Mouse (Mus musculus): ENCODE measurements at regions not wholly inside any gene's neighbourhood (a gene's known extent, or its start where the extent isn't known, plus 50 kb on each side); places are given as distances from the start of the nearest gene placed in this dataset.

- H3K9ac ChIP-seq (replicated peaks; ENCODE audit: low read length): no peak overlapping the region
- no peaks in the 10 kb centered on the region for H3K27me3 ChIP-seq (ENCODE audit: control insufficient read depth, insufficient read depth, low read length)
- H3K27ac ChIP-seq (replicated peaks; ENCODE audit: low read depth, low read length): no peak overlapping the region
- H3K4me3 ChIP-seq (ENCODE audit: low read depth, low read length): no peak overlapping the region
- H3K9me3 ChIP-seq (replicated peaks; ENCODE audit: control insufficient read depth, low read length): no peaks in the 10 kb centered on the region
- H3K4me2 ChIP-seq (ENCODE audit: low read depth, low read length): no peak overlapping the region
- no peak for DNase-seq (ENCODE audit: low spot score)
- no peak for ATAC-seq (replicated peaks; ENCODE audit: insufficient number of reproducible peaks, low FRiP score, low TSS enrichment, low read depth)
- 80% methylated on average over 10 of the region's 10 CpGs for WGBS
- no peaks in the 10 kb centered on the region for H3K36me3 ChIP-seq (replicated peaks; ENCODE audit: control insufficient read depth, insufficient read depth, low read depth, low read length)
- H3K4me1 ChIP-seq (ENCODE audit: control insufficient read depth, insufficient read depth, low read length): no peaks in the 10 kb centered on the region
Measured at GRCm38 (mm10) chr10:111111020-111111419, 53.5 kb upstream of the Osbpl8 start.

- DNase-seq (ENCODE audit: low spot score) (peak; percentile 76), ATAC-seq (replicated peaks; ENCODE audit: insufficient number of reproducible peaks, low FRiP score, low TSS enrichment, low read depth) (no peak)
- Histone ChIP-seq H3K4me2 (ENCODE audit: low read depth, low read length) (no peak overlapping the region; the same call in 1 of the 2 replicates), H3K27me3 (ENCODE audit: control insufficient read depth, insufficient read depth, low read length) (no peaks in the 10 kb centered on the region), H3K27ac (replicated peaks; ENCODE audit: low read depth, low read length) (no peak overlapping the region), H3K9ac (replicated peaks; ENCODE audit: low read length) (no peak overlapping the region), H3K4me1 (ENCODE audit: control insufficient read depth, insufficient read depth, low read length) (no peaks in the 10 kb centered on the region), H3K36me3 (replicated peaks; ENCODE audit: control insufficient read depth, insufficient read depth, low read depth, low read length) (no peaks in the 10 kb centered on the region), H3K4me3 (ENCODE audit: low read depth, low read length) (no peak overlapping the region), H3K9me3 (replicated peaks; ENCODE audit: control insufficient read depth, low read length) (no peaks in the 10 kb centered on the region)
- WGBS: 51% methylated on average over 24 of the region's 24 CpGs
Measured at GRCm38 (mm10) chr10:111108658-111109633, 55.6 kb upstream of the Osbpl8 start.

GRCm38 (mm10) chr10:111107852-111108251 is 56.7 kb upstream of the Osbpl8 start:
- Histone ChIP-seq H3K9ac (replicated peaks; ENCODE audit: low read length) (no peak overlapping the region), H3K4me1 (ENCODE audit: control insufficient read depth, insufficient read depth, low read length) (no peaks in the 10 kb centered on the region), H3K9me3 (replicated peaks; ENCODE audit: control insufficient read depth, low read length) (no peaks in the 10 kb centered on the region), H3K4me2 (ENCODE audit: low read depth, low read length) (no peak overlapping the region), H3K4me3 (ENCODE audit: low read depth, low read length) (no peak overlapping the region), H3K27me3 (ENCODE audit: control insufficient read depth, insufficient read depth, low read length) (no peaks in the 10 kb centered on the region), H3K27ac (replicated peaks; ENCODE audit: low read depth, low read length) (no peak overlapping the region), H3K36me3 (replicated peaks; ENCODE audit: control insufficient read depth, insufficient read depth, low read depth, low read length) (no peaks in the 10 kb centered on the region)
- ATAC-seq (replicated peaks; ENCODE audit: insufficient number of reproducible peaks, low FRiP score, low TSS enrichment, low read depth) (no peak), DNase-seq (ENCODE audit: low spot score) (no peak)
- WGBS: 85% methylated on average over 5 of the region's 5 CpGs

GRCm38 (mm10) chr10:111107387-111107786 is 57.2 kb upstream of the Osbpl8 start:
- H3K27ac ChIP-seq (replicated peaks; ENCODE audit: low read depth, low read length): no peak overlapping the region
- ATAC-seq (replicated peaks; ENCODE audit: insufficient number of reproducible peaks, low FRiP score, low TSS enrichment, low read depth) (no peak), DNase-seq (ENCODE audit: low spot score) (peak; percentile 64)
- no peaks in the 10 kb centered on the region for H3K9me3 ChIP-seq (replicated peaks; ENCODE audit: control insufficient read depth, low read length)
- 75% methylated on average over 7 of the region's 7 CpGs for WGBS
- no peak overlapping the region for H3K9ac ChIP-seq (replicated peaks; ENCODE audit: low read length)
- H3K4me1 ChIP-seq (ENCODE audit: control insufficient read depth, insufficient read depth, low read length): no peaks in the 10 kb centered on the region
- no peak overlapping the region for H3K4me2 ChIP-seq (ENCODE audit: low read depth, low read length)
- no peak overlapping the region for H3K4me3 ChIP-seq (ENCODE audit: low read depth, low read length)
- no peaks in the 10 kb centered on the region for H3K36me3 ChIP-seq (replicated peaks; ENCODE audit: control insufficient read depth, insufficient read depth, low read depth, low read length)
- H3K27me3 ChIP-seq (ENCODE audit: control insufficient read depth, insufficient read depth, low read length): no peaks in the 10 kb centered on the region

- H3K27me3 ChIP-seq (ENCODE audit: control insufficient read depth, insufficient read depth, low read length): no peaks in the 10 kb centered on the region
- no peak for ATAC-seq (replicated peaks; ENCODE audit: insufficient number of reproducible peaks, low FRiP score, low TSS enrichment, low read depth)
- H3K9me3 ChIP-seq (replicated peaks; ENCODE audit: control insufficient read depth, low read length): no peaks in the 10 kb centered on the region
- H3K9ac ChIP-seq (replicated peaks; ENCODE audit: low read length): no peak overlapping the region
- H3K4me2 ChIP-seq (ENCODE audit: low read depth, low read length): no peak overlapping the region
- no peak for DNase-seq (ENCODE audit: low spot score)
- no peak overlapping the region for H3K4me3 ChIP-seq (ENCODE audit: low read depth, low read length)
- no peaks in the 10 kb centered on the region for H3K4me1 ChIP-seq (ENCODE audit: control insufficient read depth, insufficient read depth, low read length)
- H3K27ac ChIP-seq (replicated peaks; ENCODE audit: low read depth, low read length): no peak overlapping the region
- 82% methylated on average over 5 of the region's 5 CpGs for WGBS
- no peaks in the 10 kb centered on the region for H3K36me3 ChIP-seq (replicated peaks; ENCODE audit: control insufficient read depth, insufficient read depth, low read depth, low read length)
Measured at GRCm38 (mm10) chr10:111106411-111106810, 58.1 kb upstream of the Osbpl8 start.

- Histone ChIP-seq H3K4me1 (ENCODE audit: control insufficient read depth, insufficient read depth, low read length) (no peaks in the 10 kb centered on the region), H3K36me3 (replicated peaks; ENCODE audit: control insufficient read depth, insufficient read depth, low read depth, low read length) (no peaks in the 10 kb centered on the region), H3K9me3 (replicated peaks; ENCODE audit: control insufficient read depth, low read length) (no peaks in the 10 kb centered on the region), H3K9ac (replicated peaks; ENCODE audit: low read length) (no peak overlapping the region), H3K27ac (replicated peaks; ENCODE audit: low read depth, low read length) (no peak overlapping the region), H3K27me3 (ENCODE audit: control insufficient read depth, insufficient read depth, low read length) (no peaks in the 10 kb centered on the region), H3K4me2 (ENCODE audit: low read depth, low read length) (no peak overlapping the region), H3K4me3 (ENCODE audit: low read depth, low read length) (no peak overlapping the region)
- no peak for DNase-seq (ENCODE audit: low spot score)
- no peak for ATAC-seq (replicated peaks; ENCODE audit: insufficient number of reproducible peaks, low FRiP score, low TSS enrichment, low read depth)
- WGBS: 85% methylated on average over 5 of the region's 5 CpGs
Measured at GRCm38 (mm10) chr10:111105662-111106061, 58.9 kb upstream of the Osbpl8 start.

GRCm38 (mm10) chr10:111103512-111103911 is 61.0 kb upstream of the Osbpl8 start:
- Histone ChIP-seq H3K4me2 (ENCODE audit: low read depth, low read length) (no peak overlapping the region), H3K4me1 (ENCODE audit: control insufficient read depth, insufficient read depth, low read length) (no peaks in the 10 kb centered on the region), H3K9me3 (replicated peaks; ENCODE audit: control insufficient read depth, low read length) (no peaks in the 10 kb centered on the region), H3K9ac (replicated peaks; ENCODE audit: low read length) (no peak overlapping the region), H3K27me3 (ENCODE audit: control insufficient read depth, insufficient read depth, low read length) (no peaks in the 10 kb centered on the region), H3K27ac (replicated peaks; ENCODE audit: low read depth, low read length) (no peak overlapping the region), H3K4me3 (ENCODE audit: low read depth, low read length) (no peak overlapping the region), H3K36me3 (replicated peaks; ENCODE audit: control insufficient read depth, insufficient read depth, low read depth, low read length) (no peaks in the 10 kb centered on the region)
- no peak for DNase-seq (ENCODE audit: low spot score)
- no peak for ATAC-seq (replicated peaks; ENCODE audit: insufficient number of reproducible peaks, low FRiP score, low TSS enrichment, low read depth)
- WGBS: 79% methylated on average over 5 of the region's 5 CpGs

GRCm38 (mm10) chr10:111103086-111103485 is 61.5 kb upstream of the Osbpl8 start:
- 79% methylated on average over 14 of the region's 14 CpGs for WGBS
- no peak overlapping the region for H3K4me2 ChIP-seq (ENCODE audit: low read depth, low read length)

More at GRCm38 (mm10) chr10:111103086-111103485, 61.5 kb upstream of the Osbpl8 start:
- no peaks in the 10 kb centered on the region for H3K4me1 ChIP-seq (ENCODE audit: control insufficient read depth, insufficient read depth, low read length)
- no peaks in the 10 kb centered on the region for H3K36me3 ChIP-seq (replicated peaks; ENCODE audit: control insufficient read depth, insufficient read depth, low read depth, low read length)
- no peak for ATAC-seq (replicated peaks; ENCODE audit: insufficient number of reproducible peaks, low FRiP score, low TSS enrichment, low read depth)
- no peak overlapping the region for H3K9ac ChIP-seq (replicated peaks; ENCODE audit: low read length)
- no peak overlapping the region for H3K27ac ChIP-seq (replicated peaks; ENCODE audit: low read depth, low read length)
- H3K27me3 ChIP-seq (ENCODE audit: control insufficient read depth, insufficient read depth, low read length): no peaks in the 10 kb centered on the region
- no peak overlapping the region for H3K4me3 ChIP-seq (ENCODE audit: low read depth, low read length)
- no peak for DNase-seq (ENCODE audit: low spot score)
- no peaks in the 10 kb centered on the region for H3K9me3 ChIP-seq (replicated peaks; ENCODE audit: control insufficient read depth, low read length)

All from embryonic facial prominence, embryonic 11.5 days (tissue).